Mouse (Mus musculus): ENCODE results near the gene Hao1. TPM values are rescaled to one million over a fixed set of nuclear protein-coding genes. Genes with fewer than 3 reads are reported as not detected.

Hao1 gene
- polyA plus RNA-seq (2015; fragmentation: Nextera tagmentation; extraction: Ambion mirVana): 0.12 TPM in 2 replicates

DNA sequence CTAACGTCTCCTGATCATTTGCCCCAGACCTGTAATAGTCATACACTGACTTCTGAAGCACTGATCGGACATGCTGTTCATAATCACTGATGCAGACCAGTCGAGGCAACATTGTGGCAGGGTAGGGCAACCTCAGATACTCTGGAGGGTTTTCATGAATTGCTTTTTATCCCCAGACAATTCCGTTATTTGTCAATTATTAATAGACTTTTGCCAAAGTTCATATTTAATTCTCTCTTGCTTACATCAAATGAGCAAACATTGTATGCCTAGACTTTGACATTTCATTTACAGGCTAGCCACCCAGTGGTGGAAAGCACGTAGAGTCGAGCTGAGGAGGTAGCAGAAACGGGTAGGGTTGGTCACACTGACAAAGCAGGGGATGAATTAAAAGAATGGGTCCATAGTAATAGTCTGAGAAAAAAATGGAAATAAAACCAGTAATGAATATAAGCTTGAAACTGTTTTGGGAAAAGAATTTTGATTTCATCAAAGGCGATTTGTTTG, at the start of gene Hao1:
TSS of gene Hao1 (minus strand) at position 148 of the 507 bp plus-strand sequence.
- Histone ChIP-seq H3K9ac (no peak within 1 kb of the TSS), H3K4me1 (no peaks in the 10 kb centered on the region), H3K36me3 (no peaks in the 10 kb centered on the region), H3K27ac (no peak within 1 kb of the TSS), H3K4me2 (no peak within 1 kb of the TSS), H3K9me3 (no peaks in the 10 kb centered on the region), H3K4me3 (replicated peaks) (no peak within 1 kb of the TSS), H3K27me3 (replicated peaks) (no peaks in the 10 kb centered on the region)
- ATAC-seq (ENCODE audit: insufficient read depth, low FRiP score, low read depth): no peak
- 62% methylated on average over 8 of the region's 8 CpGs for WGBS

GRCm38 (mm10) chr2:134591081-134591694, 37.0 kb upstream of the Hao1 start:
- 93% methylated on average over 6 of the region's 6 CpGs for WGBS
- no peak overlapping the region for H3K9ac ChIP-seq

GRCm38 (mm10) chr2:134585243-134585642, 31.1 kb upstream of the Hao1 start:
- Histone ChIP-seq H3K9me3 (no peaks in the 10 kb centered on the region), H3K4me2 (no peak overlapping the region), H3K27me3 (replicated peaks) (no peaks in the 10 kb centered on the region), H3K27ac (no peak overlapping the region), H3K4me3 (replicated peaks) (no peak overlapping the region), H3K36me3 (no peaks in the 10 kb centered on the region), H3K9ac (no peak overlapping the region), H3K4me1 (no peaks in the 10 kb centered on the region)
- WGBS: 62% methylated on average over 4 of the region's 4 CpGs
- no peak for ATAC-seq (ENCODE audit: insufficient read depth, low FRiP score, low read depth)

More at GRCm38 (mm10) chr2:134591081-134591694, 37.0 kb upstream of the Hao1 start:
- Histone ChIP-seq H3K9me3 (no peaks in the 10 kb centered on the region), H3K4me1 (no peaks in the 10 kb centered on the region), H3K27ac (no peak overlapping the region), H3K27me3 (replicated peaks) (no peaks in the 10 kb centered on the region), H3K36me3 (no peaks in the 10 kb centered on the region), H3K4me2 (no peak overlapping the region), H3K4me3 (replicated peaks) (no peak overlapping the region)
- no peak for ATAC-seq (ENCODE audit: insufficient read depth, low FRiP score, low read depth)

DNA sequence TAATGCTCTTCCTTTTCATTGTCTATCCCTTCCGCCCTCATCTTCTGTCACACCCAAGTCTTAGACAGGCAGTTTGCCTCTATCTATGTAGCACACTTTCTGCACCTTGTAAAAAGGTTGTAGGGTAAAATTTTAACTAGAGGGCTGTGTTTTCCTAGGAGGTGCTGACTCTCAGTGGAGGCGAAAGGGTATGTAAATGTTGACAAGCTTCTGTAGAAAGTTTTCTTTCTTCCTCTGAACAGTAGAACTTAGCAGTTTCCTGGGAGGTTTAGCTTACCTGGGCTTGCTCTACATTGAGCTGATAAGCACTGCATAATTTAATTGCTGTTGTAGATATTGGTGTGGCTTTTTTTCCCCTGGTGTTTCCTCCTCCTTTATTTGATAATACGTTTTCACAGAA, 5.3 kb upstream of the Hao1 start:
- Histone ChIP-seq H3K4me3 (replicated peaks) (no peak overlapping the region), H3K4me1 (no peaks in the 10 kb centered on the region), H3K36me3 (no peaks in the 10 kb centered on the region), H3K27me3 (replicated peaks) (no peaks in the 10 kb centered on the region), H3K27ac (no peak overlapping the region; the same call in 1 of the 2 replicates), H3K9me3 (no peaks in the 10 kb centered on the region), H3K4me2 (no peak overlapping the region), H3K9ac (no peak overlapping the region)
- ATAC-seq (ENCODE audit: insufficient read depth, low FRiP score, low read depth): peak; percentile 85
- WGBS: 73% methylated on average over 3 of the region's 3 CpGs

- no peak overlapping the region for H3K9ac ChIP-seq
- no peak overlapping the region for H3K4me3 ChIP-seq (replicated peaks)
- no peak overlapping the region for H3K27ac ChIP-seq
- H3K4me2 ChIP-seq: no peak overlapping the region
- no peaks in the 10 kb centered on the region for H3K36me3 ChIP-seq
- H3K4me1 ChIP-seq: no peaks in the 10 kb centered on the region
- H3K9me3 ChIP-seq: no peaks in the 10 kb centered on the region
- ATAC-seq (ENCODE audit: insufficient read depth, low FRiP score, low read depth): no peak
- H3K27me3 ChIP-seq (replicated peaks): no peaks in the 10 kb centered on the region
Observed at GRCm38 (mm10) chr2:134552358-134552757, 1.8 kb downstream of the Hao1 start.

- ATAC-seq (ENCODE audit: insufficient read depth, low FRiP score, low read depth): no peak
- no peak overlapping the region for H3K4me3 ChIP-seq (replicated peaks)
- WGBS: 19% methylated on average over 4 of the region's 4 CpGs
- no peaks in the 10 kb centered on the region for H3K4me1 ChIP-seq
- no peaks in the 10 kb centered on the region for H3K27me3 ChIP-seq (replicated peaks)
- H3K4me2 ChIP-seq: no peak overlapping the region
- H3K9ac ChIP-seq: no peak overlapping the region
- H3K9me3 ChIP-seq: no peaks in the 10 kb centered on the region
- H3K27ac ChIP-seq: no peak overlapping the region
- no peaks in the 10 kb centered on the region for H3K36me3 ChIP-seq
Observed at GRCm38 (mm10) chr2:134549770-134550169, 4.4 kb downstream of the Hao1 start.

DNA sequence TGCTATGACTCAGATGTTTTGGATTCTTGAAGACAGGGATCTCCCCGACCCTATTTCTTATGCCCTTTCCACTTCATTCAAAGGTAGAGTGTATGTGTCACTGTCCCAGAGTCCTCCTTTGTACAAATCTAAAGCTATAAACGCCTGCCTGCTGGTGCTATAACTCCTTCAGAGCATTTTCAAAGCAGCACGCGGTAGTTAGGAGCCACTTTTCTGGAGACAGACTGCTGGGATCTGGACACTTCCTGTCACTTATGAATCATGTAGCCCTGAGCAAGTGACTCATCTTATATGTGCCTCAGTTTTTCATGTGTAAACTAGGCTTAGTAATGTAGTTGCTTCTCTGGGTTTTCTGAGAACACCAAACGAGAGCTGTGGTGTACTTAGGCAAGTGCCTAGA, 9.1 kb downstream of the Hao1 start:
- Histone ChIP-seq H3K9me3 (no peaks in the 10 kb centered on the region), H3K4me1 (no peaks in the 10 kb centered on the region), H3K9ac (no peak overlapping the region), H3K4me2 (no peak overlapping the region), H3K27me3 (replicated peaks) (no peaks in the 10 kb centered on the region), H3K36me3 (no peaks in the 10 kb centered on the region), H3K27ac (no peak overlapping the region), H3K4me3 (replicated peaks) (no peak overlapping the region)
- WGBS: 60% methylated on average over 5 of the region's 5 CpGs
- ATAC-seq (ENCODE audit: insufficient read depth, low FRiP score, low read depth): no peak

- no peaks in the 10 kb centered on the region for H3K4me1 ChIP-seq
- H3K36me3 ChIP-seq: no peaks in the 10 kb centered on the region
- no peak for ATAC-seq (ENCODE audit: insufficient read depth, low FRiP score, low read depth)
- H3K9ac ChIP-seq: no peak overlapping the region
- no peak overlapping the region for H3K4me2 ChIP-seq
- WGBS: 67% methylated on average over 8 of the region's 8 CpGs
- no peak overlapping the region for H3K27ac ChIP-seq
- no peaks in the 10 kb centered on the region for H3K9me3 ChIP-seq
- H3K4me3 ChIP-seq (replicated peaks): no peak overlapping the region
- no peaks in the 10 kb centered on the region for H3K27me3 ChIP-seq (replicated peaks)
Observed at GRCm38 (mm10) chr2:134544321-134545065, 9.7 kb downstream of the Hao1 start.

- Histone ChIP-seq H3K4me1 (no peaks in the 10 kb centered on the region), H3K9me3 (no peaks in the 10 kb centered on the region), H3K4me2 (no peak overlapping the region), H3K4me3 (replicated peaks) (no peak overlapping the region), H3K27me3 (replicated peaks) (no peaks in the 10 kb centered on the region), H3K27ac (no peak overlapping the region), H3K9ac (no peak overlapping the region), H3K36me3 (no peaks in the 10 kb centered on the region)
- ATAC-seq (ENCODE audit: insufficient read depth, low FRiP score, low read depth): no peak
- 60% methylated on average over 2 of the region's 2 CpGs for WGBS
Observed at GRCm38 (mm10) chr2:134543501-134543900, 10.7 kb downstream of the Hao1 start.

GRCm38 (mm10) chr2:134541019-134541418, 13.1 kb downstream of the Hao1 start:
- Histone ChIP-seq H3K36me3 (no peaks in the 10 kb centered on the region), H3K27me3 (replicated peaks) (no peaks in the 10 kb centered on the region), H3K27ac (no peak overlapping the region), H3K4me2 (no peak overlapping the region), H3K4me3 (replicated peaks) (no peak overlapping the region), H3K4me1 (no peaks in the 10 kb centered on the region), H3K9ac (no peak overlapping the region), H3K9me3 (no peaks in the 10 kb centered on the region)
- 65% methylated on average over 5 of the region's 5 CpGs for WGBS
- ATAC-seq (ENCODE audit: insufficient read depth, low FRiP score, low read depth): no peak

GRCm38 (mm10) chr2:134538451-134538850, 15.7 kb downstream of the Hao1 start:
- Histone ChIP-seq H3K36me3 (no peaks in the 10 kb centered on the region), H3K4me2 (no peak overlapping the region), H3K9me3 (no peaks in the 10 kb centered on the region), H3K4me1 (no peaks in the 10 kb centered on the region), H3K9ac (no peak overlapping the region), H3K27me3 (replicated peaks) (no peaks in the 10 kb centered on the region), H3K27ac (no peak overlapping the region), H3K4me3 (replicated peaks) (no peak overlapping the region)
- 61% methylated on average over 4 of the region's 4 CpGs for WGBS
- ATAC-seq (ENCODE audit: insufficient read depth, low FRiP score, low read depth): no peak

GRCm38 (mm10) chr2:134528122-134528810, 25.9 kb downstream of the Hao1 start:
- ATAC-seq (ENCODE audit: insufficient read depth, low FRiP score, low read depth): no peak
- Histone ChIP-seq H3K27ac (no peak overlapping the region), H3K27me3 (replicated peaks) (no peaks in the 10 kb centered on the region), H3K4me1 (no peaks in the 10 kb centered on the region), H3K4me3 (replicated peaks) (no peak overlapping the region), H3K36me3 (no peaks in the 10 kb centered on the region), H3K9me3 (no peaks in the 10 kb centered on the region), H3K4me2 (peak overlapping the region; percentile 29; the same call in 1 of the 2 replicates), H3K9ac (no peak overlapping the region)
- 53% methylated on average over 7 of the region's 7 CpGs for WGBS
